Mouse (Mus musculus): Measurements from ENCODE around the gene Ctsa.

The Ctsa gene

DNA sequence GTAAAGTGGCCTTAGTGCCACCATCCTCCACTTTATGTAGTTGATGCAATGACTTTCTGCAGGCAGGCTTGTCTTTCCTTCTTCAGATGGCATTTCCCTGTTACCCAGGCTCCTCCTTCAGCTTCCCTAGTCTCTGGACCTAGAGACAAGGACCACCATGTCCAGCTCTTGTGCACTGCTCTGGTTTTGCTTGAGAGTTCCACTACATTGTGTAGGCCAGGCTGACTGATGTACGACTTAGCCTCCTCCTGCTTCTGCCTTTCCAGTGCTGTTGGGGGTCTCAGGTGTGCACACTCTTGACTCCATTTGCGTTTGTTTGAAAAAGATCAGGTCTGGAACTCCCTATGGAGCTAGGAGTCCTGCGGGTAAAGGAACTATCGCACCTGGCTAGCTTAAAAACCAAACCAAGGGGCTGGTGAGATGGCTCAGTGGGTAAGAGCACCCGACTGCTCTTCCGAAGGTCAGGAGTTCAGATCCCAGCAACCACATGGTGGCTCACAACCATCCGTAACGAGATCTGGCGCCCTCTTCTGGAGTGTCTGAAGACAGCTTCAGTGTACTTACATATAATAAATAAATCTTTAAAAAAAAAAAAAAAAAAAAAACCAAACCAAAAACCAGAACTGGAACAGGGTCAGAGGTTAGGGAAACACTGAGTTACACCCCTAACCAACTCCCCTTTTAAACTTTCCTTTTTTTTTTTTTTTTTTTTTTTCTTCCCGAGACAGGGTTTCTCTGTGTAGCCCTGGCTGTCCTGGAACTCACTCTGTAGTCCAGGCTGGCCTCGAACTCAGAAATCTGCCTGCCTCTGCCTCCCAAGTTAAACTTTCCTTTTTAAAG is 44.9 kb downstream of the Ctsa start:
- DNase-seq (ENCODE audit: low read depth, low spot score), result peak; percentile 59

DNA sequence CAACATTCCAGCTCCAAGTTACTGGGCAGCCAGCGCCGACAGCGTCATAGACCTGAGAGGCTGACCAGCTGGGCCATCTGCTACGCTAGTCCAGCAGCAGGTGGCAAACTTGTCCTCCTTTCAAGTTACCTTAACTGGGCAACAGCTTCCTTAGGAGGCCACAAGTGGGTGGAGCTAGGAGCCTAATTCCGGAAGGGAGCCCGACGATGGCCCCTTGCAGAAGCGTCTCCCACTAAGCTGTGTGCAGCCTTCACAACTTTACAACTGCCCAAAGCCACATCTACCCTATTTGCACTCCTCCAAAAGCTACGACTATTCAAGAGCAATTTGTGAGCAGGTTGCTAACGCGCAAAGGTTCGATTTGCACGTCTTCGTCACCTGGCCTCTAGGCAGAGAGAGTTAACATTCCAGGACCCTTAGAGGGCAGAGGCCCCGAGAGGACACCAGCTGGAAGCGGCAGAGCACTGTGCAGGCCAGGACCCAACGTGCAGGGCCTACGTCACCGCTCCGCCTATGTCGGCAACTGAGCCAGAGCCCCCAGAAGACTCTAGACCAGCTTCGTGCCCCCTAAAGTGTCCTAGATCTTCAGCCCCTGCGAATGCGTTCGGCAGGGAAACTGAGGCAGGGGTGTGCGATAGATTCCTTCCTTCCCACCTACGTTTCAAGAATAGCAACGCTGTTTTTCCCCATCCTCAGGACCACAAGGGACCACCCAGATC is 46.0 kb downstream of the Ctsa start:
- peak; percentile 60 for DNase-seq (ENCODE audit: low read depth, low spot score)

DNA sequence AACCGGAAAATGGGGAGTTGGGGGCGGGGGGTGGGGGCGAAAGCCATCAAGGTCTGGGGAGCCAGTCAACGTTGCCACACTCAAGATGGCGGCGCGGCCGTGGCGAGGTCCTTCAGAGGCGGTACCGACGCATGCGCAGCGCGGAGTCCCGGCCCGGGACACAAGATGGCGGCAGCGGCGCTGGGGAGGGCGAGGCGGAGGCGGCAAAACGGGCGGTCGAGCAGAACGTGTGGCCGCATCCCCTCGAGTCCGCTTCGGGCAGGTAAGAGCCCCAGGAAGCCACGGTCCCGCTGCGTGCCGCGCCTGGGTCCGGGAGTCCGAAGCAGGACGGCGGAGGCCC is 46.5 kb downstream of the Ctsa start, which contains the start of gene Pcif1:
Gene Pcif1, plus strand, starts transcription at position 77 of the 340 bp plus-strand sequence.
- DNase-seq (ENCODE audit: low read depth, low spot score), result peak; percentile 94

DNA sequence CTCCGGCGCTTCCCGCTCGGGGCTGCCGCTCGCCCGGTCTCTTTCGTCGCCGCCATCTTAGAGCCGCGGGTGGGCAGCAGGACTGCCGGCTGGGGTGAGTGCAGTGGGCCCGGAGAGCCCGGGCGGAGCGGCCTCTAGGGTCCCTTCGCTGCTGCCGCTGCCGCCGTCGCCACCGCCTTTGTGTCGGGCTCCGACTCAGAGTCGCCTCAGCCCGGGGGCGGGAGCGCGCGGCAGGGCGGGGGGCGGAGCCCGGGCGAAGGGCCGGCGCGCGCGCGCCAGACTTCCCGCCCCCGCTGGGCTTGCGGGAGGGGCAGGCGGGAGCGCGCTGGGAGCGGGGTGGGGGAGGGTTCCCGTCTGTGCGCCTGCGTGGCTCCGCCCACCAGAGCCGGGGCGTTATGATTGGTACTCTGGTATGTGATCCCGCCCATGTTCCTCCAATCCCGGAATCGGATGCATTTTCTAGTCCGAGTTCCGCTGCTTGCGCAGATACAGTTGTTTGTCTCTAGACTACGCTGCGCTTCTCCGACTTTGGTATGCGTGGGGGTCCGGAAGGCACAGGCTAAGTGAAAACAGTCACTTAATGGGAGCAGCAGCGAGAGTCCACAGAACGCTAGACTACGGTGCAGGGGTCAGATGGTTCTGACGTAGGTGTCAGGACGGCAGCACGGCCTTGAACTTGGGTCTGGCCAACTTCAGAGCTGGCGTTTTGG is 47.0 kb downstream of the Ctsa start:
- DNase-seq (ENCODE audit: low read depth, low spot score), result peak; percentile 97

DNA sequence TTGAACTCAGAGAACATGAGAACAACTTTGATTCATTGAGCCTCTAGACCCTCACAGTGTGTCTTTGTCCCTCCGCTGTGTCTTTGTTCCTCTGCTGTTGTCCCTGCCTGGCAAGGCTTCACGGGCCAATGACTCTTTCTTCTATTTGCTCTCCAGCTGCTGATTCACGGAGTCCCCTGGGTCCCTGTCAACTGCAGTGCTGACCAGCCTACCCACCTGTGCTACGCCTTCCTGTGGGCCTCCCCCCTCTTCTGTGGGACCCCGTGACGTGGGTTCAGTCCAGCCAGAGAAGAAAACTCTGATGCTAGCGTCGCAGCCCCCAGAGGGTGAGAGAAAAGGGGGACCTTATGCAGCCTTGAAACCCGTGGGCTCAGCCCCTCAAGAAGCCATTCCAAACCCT is 49.9 kb downstream of the Ctsa start:
- DNase-seq (ENCODE audit: low read depth, low spot score), result no peak

DNA sequence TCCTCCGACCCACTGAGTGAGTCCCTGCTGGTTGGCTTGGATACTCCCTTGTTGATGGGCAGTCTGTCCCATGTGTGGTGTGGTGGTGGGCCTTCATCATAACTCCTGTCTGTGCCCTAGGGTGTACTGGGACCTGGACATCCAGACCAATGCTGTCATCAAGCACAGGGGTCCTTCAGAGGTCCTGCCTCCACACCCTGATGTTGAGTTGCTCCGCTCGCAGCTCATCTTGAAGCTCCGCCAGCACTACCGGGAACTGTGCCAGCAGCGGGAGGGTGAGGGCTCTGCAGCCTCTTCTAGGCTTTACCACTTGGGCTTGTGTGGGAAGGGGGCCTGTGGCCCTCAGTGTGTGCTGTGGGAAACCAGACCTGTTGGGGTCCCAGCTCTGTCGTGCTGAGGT is 53.1 kb downstream of the Ctsa start:
- no peak for DNase-seq (ENCODE audit: low read depth, low spot score)

DNA sequence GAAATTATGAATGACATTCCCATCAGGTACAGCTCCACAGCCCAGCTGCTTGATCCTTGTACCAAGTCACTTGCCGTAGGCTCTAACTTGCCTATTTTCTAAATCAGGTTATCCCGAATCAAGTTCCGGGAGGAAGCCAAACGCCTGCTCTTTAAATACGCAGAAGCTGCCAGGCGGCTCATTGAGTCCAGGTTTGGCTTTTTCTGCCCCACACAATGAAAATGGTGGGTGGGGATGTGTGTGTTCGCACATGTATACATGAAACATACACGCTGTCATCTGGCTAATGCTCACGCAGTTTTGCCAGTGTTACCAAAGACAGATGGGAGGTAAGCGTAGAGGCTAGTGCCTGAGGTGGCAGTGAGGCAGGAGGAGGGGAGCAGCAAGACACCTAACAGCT is 53.9 kb downstream of the Ctsa start:
- DNase-seq (ENCODE audit: low read depth, low spot score), result no peak

DNA sequence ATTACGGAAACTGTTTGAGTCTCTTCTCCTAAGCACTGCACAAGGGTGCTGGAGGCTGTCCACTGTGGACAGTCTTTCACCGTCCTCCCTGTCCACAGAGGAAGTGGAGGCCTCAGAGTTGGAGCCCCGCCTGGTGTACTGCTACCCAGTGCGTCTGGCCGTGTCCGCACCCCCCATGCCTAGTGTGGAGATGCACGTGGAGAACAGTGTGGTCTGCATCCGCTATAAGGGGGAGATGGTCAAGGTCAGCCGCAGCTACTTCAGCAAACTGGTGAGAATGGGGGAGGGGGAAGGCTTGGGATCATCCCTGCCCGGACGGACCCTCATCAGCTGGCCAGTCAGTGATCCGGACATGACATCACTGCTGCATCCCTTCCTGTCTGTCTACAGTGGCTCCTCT is 56.3 kb downstream of the Ctsa start:
- no peak for DNase-seq (ENCODE audit: low read depth, low spot score)

DNA sequence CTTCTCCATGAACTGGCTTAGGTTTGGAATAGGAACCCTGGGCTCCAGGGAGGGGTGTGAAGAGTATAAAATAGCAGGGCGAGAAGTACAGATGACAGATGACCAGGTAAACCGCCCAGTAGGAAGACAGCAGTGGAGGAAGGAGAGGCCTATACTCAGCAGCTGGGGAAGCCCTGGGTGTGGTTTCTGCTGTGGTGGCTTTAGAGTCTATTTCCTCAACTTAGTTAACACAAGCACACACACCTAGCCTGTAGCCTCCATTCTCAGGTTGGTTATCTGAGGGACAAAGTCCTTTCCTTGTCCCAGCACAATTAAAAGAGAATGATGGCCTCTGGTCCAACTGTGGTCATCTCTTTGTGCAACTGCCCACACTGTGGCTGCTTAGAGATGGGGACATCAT is 57.3 kb downstream of the Ctsa start:
- DNase-seq (ENCODE audit: low read depth, low spot score), result no peak

Measured in ES-CJ7 (cell line).